ENCODE assay signal across 30 mouse cellular contexts in genomic region chr13:5511784-5512183, GRCm38 (mm10).
DNase-seq lines count a peak whose midpoint lies in the region; ATAC-seq and TF ChIP-seq lines count a peak whose summit lies in the region.
"Had no signal": no experiment of that assay in that cellular context is flagged by ENCODE, and none has a peak within 500 bp of the region (broad histone marks: within the 10 kb centered on the region; RNA-seq: fewer than 3 reads in every experiment).

No protein-coding gene starts in this region.

- DNase-seq in lung, postnatal 25 days (ENCODE audit: low spot score) = peak; percentile 16
- DNase-seq in lung, adult 18-20 months = no peak
- peak; percentile 4 for DNase-seq in induced T-regulatory cell, adult 2 months (ENCODE audit: low read depth)
- no peak for DNase-seq in thymus, postnatal 0 days (ENCODE audit: low spot score)
- DNase-seq in urinary bladder, postnatal 14 days (ENCODE audit: low spot score) = no peak
- DNase-seq in gastrocnemius, adult 18-20 months (ENCODE audit: low spot score) = no peak
- DNase-seq: adrenal gland, postnatal 14 days; B cell, adult 2 months; cerebellum, adult 18-20 months; cerebellum, postnatal 10 days; gastrocnemius, postnatal 14 days; heart, adult 18-20 months; heart, postnatal 4 days; kidney, adult 2 months; kidney, postnatal 36 days; left cerebral cortex, postnatal 4 days; lung, postnatal 14 days; midbrain, embryonic 14.5 days; thymus, adult 2 months; thymus, postnatal 4 days had no signal

- peak overlapping the region; percentile 91 for H3K27ac ChIP-seq in bone marrow macrophage, adult 2 months (ENCODE audit: insufficient read depth, low read depth, low read length)
- H3K27ac ChIP-seq: embryonic facial prominence, embryonic 10.5 days; embryonic facial prominence, embryonic 15.5 days; forebrain, embryonic 12.5 days; hindbrain, embryonic 15.5 days; intestine, embryonic 15.5 days; layer of hippocampus, adult 2 months; liver, embryonic 15.5 days; neural tube, embryonic 15.5 days had no signal

- no peak overlapping the region for H3K4me3 ChIP-seq in bone marrow macrophage, adult 2 months (ENCODE audit: insufficient read depth, low read length)
- H3K4me3 ChIP-seq: embryonic facial prominence, embryonic 10.5 days; embryonic facial prominence, embryonic 15.5 days; forebrain, embryonic 12.5 days; hindbrain, embryonic 15.5 days; intestine, embryonic 15.5 days; layer of hippocampus, adult 2 months; liver, embryonic 15.5 days; neural tube, embryonic 15.5 days had no signal

- no peak for TF ChIP-seq CTCF in bone marrow macrophage, adult 2 months (IDR thresholded peaks at IDR 0.05; ENCODE audit: low read depth, low read length)

- H3K4me1 ChIP-seq in bone marrow macrophage, adult 2 months (ENCODE audit: control insufficient read depth, insufficient read depth, low read length) = peaks cover 4% of the 10 kb centered on the region; the same call in 1 of the 2 replicates
- H3K4me1 ChIP-seq: embryonic facial prominence, embryonic 10.5 days; embryonic facial prominence, embryonic 15.5 days; forebrain, embryonic 12.5 days; hindbrain, embryonic 15.5 days; intestine, embryonic 15.5 days; liver, embryonic 15.5 days; neural tube, embryonic 15.5 days had no signal

- no peak for TF ChIP-seq POLR2A in bone marrow macrophage, adult 2 months (IDR thresholded peaks at IDR 0.05; ENCODE audit: borderline replicate concordance, low read depth, low read length)

- peak; percentile 53; the same call in 1 of the 2 replicates for ATAC-seq in neutrophil, adult 5-6 weeks (ENCODE audit: extremely low read depth, insufficient number of reproducible peaks, low FRiP score, poor library complexity, severe bottlenecking)
- ATAC-seq: intestine, embryonic 15.5 days had no signal

Comparison
In these comparisons a context has a peak if more than half of its experiments do, and no peak if none do; other contexts are left out.
1. DNase-seq: peak in lung, postnatal 25 days (single experiment) and induced T-regulatory cell, adult 2 months (single experiment); none in lung, adult 18-20 months (0 of 2), thymus, postnatal 0 days (single experiment), urinary bladder, postnatal 14 days (single experiment) and gastrocnemius, adult 18-20 months (single experiment).